Mouse (Mus musculus): Measurements from ENCODE around the gene Olfr875. TPM values are rescaled to one million over a fixed set of nuclear protein-coding genes. Genes with fewer than 3 reads are reported as not detected.

Gene Olfr875
- polyA plus RNA-seq (2014; fragmentation: Illumina TruSeq; extraction: RNeasy Lipid Tissue Mini Kit (QIAGEN cat#74804)), result not detected

DNA sequence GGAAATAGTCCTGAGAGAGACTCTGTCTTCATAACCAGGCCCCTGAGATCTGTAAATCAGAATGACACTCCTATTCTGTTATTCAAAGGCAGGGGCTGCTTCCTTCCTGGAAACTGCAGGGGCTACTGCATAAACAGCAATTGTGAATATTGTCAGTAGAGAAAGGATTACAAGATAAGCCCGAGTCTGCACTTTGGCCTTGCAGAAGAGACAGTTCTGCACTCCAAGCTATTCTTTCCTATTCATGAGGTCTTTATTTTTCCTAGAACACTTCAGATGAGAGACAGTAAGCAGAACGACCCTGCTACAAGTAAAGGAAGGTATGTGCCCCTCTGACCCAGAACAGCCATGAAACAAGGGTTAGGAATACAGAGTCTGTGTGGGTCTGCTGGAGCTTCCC is at the start of gene Olfr875:
Gene Olfr875, plus strand, starts transcription at position 99 of the 400 bp plus-strand sequence.

GRCm38 (mm10) chr9:37744806-37745205 is 26.9 kb upstream of the Olfr875 start, which contains the start of gene Olfr874:
TSS of gene Olfr874 (plus strand) at chr9:37745106.

GRCm38 (mm10) chr9:37802731-37803130 is 31.1 kb downstream of the Olfr875 start, which contains the start of gene Olfr876:
TSS of gene Olfr876 (plus strand) at chr9:37803031.

Other genes starting within 250 kb of the Olfr875 start
- gene Esam, start 243.8 kb upstream of the Olfr875 start, polyA plus RNA-seq (2014; fragmentation: Illumina TruSeq; extraction: RNeasy Lipid Tissue Mini Kit (QIAGEN cat#74804)), result 9.9 TPM
- gene Vsig2, start 232.6 kb upstream of the Olfr875 start, polyA plus RNA-seq (2014; fragmentation: Illumina TruSeq; extraction: RNeasy Lipid Tissue Mini Kit (QIAGEN cat#74804)), result 1.8 TPM
- gene Nrgn, start 219.0 kb upstream of the Olfr875 start, polyA plus RNA-seq (2014; fragmentation: Illumina TruSeq; extraction: RNeasy Lipid Tissue Mini Kit (QIAGEN cat#74804)), result not detected
- gene Siae, start 216.2 kb upstream of the Olfr875 start, polyA plus RNA-seq (2014; fragmentation: Illumina TruSeq; extraction: RNeasy Lipid Tissue Mini Kit (QIAGEN cat#74804)), result 47.8 TPM
- 43.1 TPM for gene Spa17, start 158.1 kb upstream of the Olfr875 start, polyA plus RNA-seq (2014; fragmentation: Illumina TruSeq; extraction: RNeasy Lipid Tissue Mini Kit (QIAGEN cat#74804))
- gene Tbrg1, start 114.5 kb upstream of the Olfr875 start, polyA plus RNA-seq (2014; fragmentation: Illumina TruSeq; extraction: RNeasy Lipid Tissue Mini Kit (QIAGEN cat#74804)), result 28.8 TPM
- not detected for gene Panx3, start 102.6 kb upstream of the Olfr875 start, polyA plus RNA-seq (2014; fragmentation: Illumina TruSeq; extraction: RNeasy Lipid Tissue Mini Kit (QIAGEN cat#74804))
- gene Olfr160, start 55.6 kb upstream of the Olfr875 start, polyA plus RNA-seq (2014; fragmentation: Illumina TruSeq; extraction: RNeasy Lipid Tissue Mini Kit (QIAGEN cat#74804)), result not detected
- gene Olfr874, start 26.8 kb upstream of the Olfr875 start, polyA plus RNA-seq (2014; fragmentation: Illumina TruSeq; extraction: RNeasy Lipid Tissue Mini Kit (QIAGEN cat#74804)), result not detected
- gene Olfr876, start 31.2 kb downstream of the Olfr875 start, polyA plus RNA-seq (2014; fragmentation: Illumina TruSeq; extraction: RNeasy Lipid Tissue Mini Kit (QIAGEN cat#74804)), result not detected
- gene Olfr877, start 82.4 kb downstream of the Olfr875 start, polyA plus RNA-seq (2014; fragmentation: Illumina TruSeq; extraction: RNeasy Lipid Tissue Mini Kit (QIAGEN cat#74804)), result 0.20 TPM
- not detected for gene Olfr145, start 124.9 kb downstream of the Olfr875 start, polyA plus RNA-seq (2014; fragmentation: Illumina TruSeq; extraction: RNeasy Lipid Tissue Mini Kit (QIAGEN cat#74804))
- 0.51 TPM for gene Olfr878, start 146.0 kb downstream of the Olfr875 start, polyA plus RNA-seq (2014; fragmentation: Illumina TruSeq; extraction: RNeasy Lipid Tissue Mini Kit (QIAGEN cat#74804))
- not detected for gene Olfr881, start 220.0 kb downstream of the Olfr875 start, polyA plus RNA-seq (2014; fragmentation: Illumina TruSeq; extraction: RNeasy Lipid Tissue Mini Kit (QIAGEN cat#74804))

Data from ovary, adult 10 weeks (tissue).